14 mouse cellular contexts compared by ENCODE assay signal in genomic region chr2:163195834-163196145, GRCm38 (mm10). TPM values are rescaled to one million over a fixed set of nuclear protein-coding genes. Genes with fewer than 3 reads are reported as not detected.
DNase-seq lines count a peak whose midpoint lies in the region; ATAC-seq lines count a peak whose summit lies in the region.
"Had no signal": no experiment of that assay in that cellular context is flagged by ENCODE, and none has a peak within 500 bp of the region (broad histone marks: within the 10 kb centered on the region; RNA-seq: fewer than 3 reads in every experiment).

No protein-coding gene starts in this region.

- H3K4me3 ChIP-seq in embryonic facial prominence, embryonic 14.5 days (ENCODE audit: low read depth, low read length), result no peak overlapping the region
- H3K4me3 ChIP-seq in hindbrain, embryonic 16.5 days (ENCODE audit: low read length), result no peak overlapping the region
- no peak overlapping the region for H3K4me3 ChIP-seq in midbrain, embryonic 15.5 days
- H3K4me3 ChIP-seq: limb, embryonic 13.5 days had no signal

- DNase-seq in embryo, embryonic 10 days (ENCODE audit: low spot score), result peak; percentile 80
- DNase-seq in embryo, embryonic 9.5 days (ENCODE audit: extremely low spot score), result no peak
- peak; percentile 67 for DNase-seq in embryonic facial prominence, embryonic 14.5 days (ENCODE audit: low spot score)
- no peak for DNase-seq in right cerebral cortex, adult 2 months (ENCODE audit: low spot score in 2 of 2)
- no peak for DNase-seq in adrenal gland, postnatal 14 days
- no peak for DNase-seq in layer of hippocampus, adult 11-12 months (ENCODE audit: low spot score)
- DNase-seq: cerebellum, postnatal 36 days; lung, postnatal 14 days; right cerebral cortex, postnatal 4 days had no signal

- H3K36me3 ChIP-seq in embryonic facial prominence, embryonic 14.5 days (ENCODE audit: control insufficient read depth, insufficient read depth, low read length), result no peaks in the 10 kb centered on the region
- H3K36me3 ChIP-seq in hindbrain, embryonic 16.5 days (ENCODE audit: control insufficient read depth, insufficient read depth, low read length), result no peaks in the 10 kb centered on the region
- no peaks in the 10 kb centered on the region for H3K36me3 ChIP-seq in midbrain, embryonic 15.5 days (replicated peaks)
- H3K36me3 ChIP-seq: limb, embryonic 13.5 days had no signal

- H3K9me3 ChIP-seq in embryonic facial prominence, embryonic 14.5 days (ENCODE audit: control insufficient read depth, low read length), result no peaks in the 10 kb centered on the region
- no peaks in the 10 kb centered on the region for H3K9me3 ChIP-seq in hindbrain, embryonic 16.5 days (ENCODE audit: control insufficient read depth, low read length)
- no peaks in the 10 kb centered on the region for H3K9me3 ChIP-seq in midbrain, embryonic 15.5 days
- H3K9me3 ChIP-seq: limb, embryonic 13.5 days had no signal

- H3K4me1 ChIP-seq in embryonic facial prominence, embryonic 14.5 days (ENCODE audit: control insufficient read depth, insufficient read depth, low read length), result peaks cover 14% of the 10 kb centered on the region; the same call in 1 of the 2 replicates
- no peaks in the 10 kb centered on the region for H3K4me1 ChIP-seq in hindbrain, embryonic 16.5 days (ENCODE audit: control insufficient read depth, insufficient read depth, low read depth, low read length)
- peaks cover 23% of the 10 kb centered on the region for H3K4me1 ChIP-seq in midbrain, embryonic 15.5 days

- H3K27me3 ChIP-seq in embryonic facial prominence, embryonic 14.5 days (replicated peaks; ENCODE audit: control insufficient read depth, insufficient read depth, low read length), result no peaks in the 10 kb centered on the region
- H3K27me3 ChIP-seq in hindbrain, embryonic 16.5 days (replicated peaks; ENCODE audit: control insufficient read depth, insufficient read depth, low read length), result no peaks in the 10 kb centered on the region
- H3K27me3 ChIP-seq in midbrain, embryonic 15.5 days (replicated peaks), result no peaks in the 10 kb centered on the region

- no peak overlapping the region for H3K9ac ChIP-seq in embryonic facial prominence, embryonic 14.5 days (ENCODE audit: low read depth, low read length)
- no peak overlapping the region for H3K9ac ChIP-seq in hindbrain, embryonic 16.5 days (ENCODE audit: low read depth, low read length)
- H3K9ac ChIP-seq in midbrain, embryonic 15.5 days, result no peak overlapping the region
- H3K9ac ChIP-seq: limb, embryonic 13.5 days had no signal

- ATAC-seq in embryonic facial prominence, embryonic 14.5 days (ENCODE audit: low read depth), result peak; percentile 87; the same call in 1 of the 2 replicates
- peak; percentile 82 for ATAC-seq in hindbrain, embryonic 16.5 days
- ATAC-seq in midbrain, embryonic 15.5 days (replicated peaks), result 0 out of 2 replicates have a peak, but pooled peaks have one; percentile 62

- no peak overlapping the region for H3K4me2 ChIP-seq in embryonic facial prominence, embryonic 14.5 days (ENCODE audit: low read depth, low read length)
- H3K4me2 ChIP-seq in hindbrain, embryonic 16.5 days (ENCODE audit: low read length), result no peak overlapping the region
- H3K4me2 ChIP-seq in midbrain, embryonic 15.5 days, result no peak overlapping the region
- H3K4me2 ChIP-seq: heart, embryonic 11.5 days; limb, embryonic 13.5 days had no signal

- WGBS in embryonic facial prominence, embryonic 14.5 days, result 25% methylated on average over 6 of the region's 6 CpGs
- 18% methylated on average over 6 of the region's 6 CpGs for WGBS in hindbrain, embryonic 16.5 days
- whole genome bisulfite sequencing in midbrain, embryonic 15.5 days, result 4% methylated on average over 6 of the region's 6 CpGs

- H3K27ac ChIP-seq in embryonic facial prominence, embryonic 14.5 days (replicated peaks; ENCODE audit: low read depth, low read length), result no peak overlapping the region; the same call in 1 of the 2 replicates
- H3K27ac ChIP-seq in hindbrain, embryonic 16.5 days (ENCODE audit: low read depth, low read length), result no peak overlapping the region
- H3K27ac ChIP-seq in midbrain, embryonic 15.5 days, result peak overlapping the region; percentile 35; the same call in 1 of the 2 replicates
- H3K27ac ChIP-seq: limb, embryonic 13.5 days; stomach, postnatal 0 days had no signal

RNA-seq across cellular contexts. Expression of gene Tox2, which starts 7.1 kb away (rescaled TPM):
- 4.2 and 5.1 TPM in 2 replicates for polyA plus RNA-seq in embryonic facial prominence, embryonic 14.5 days (2014; fragmentation: Nextera tagmentation; extraction: Ambion mirVana)
- polyA plus RNA-seq in hindbrain, embryonic 16.5 days (2015; fragmentation: Nextera tagmentation; extraction: Ambion mirVana), result 23.0 and 33.7 TPM in 2 replicates
- polyA plus RNA-seq in midbrain, embryonic 15.5 days (2015; fragmentation: Nextera tagmentation; extraction: Ambion mirVana), result 47.4 and 55.1 TPM in 2 replicates
- 5.0 and 9.4 TPM in 2 replicates for total RNA-seq in adrenal gland, postnatal 14 days (2021)

Comparison
In these comparisons a context has a peak if more than half of its experiments do, and no peak if none do; other contexts are left out.
1. DNase-seq: peak in embryo, embryonic 10 days (single experiment) and embryonic facial prominence, embryonic 14.5 days (single experiment); none in embryo, embryonic 9.5 days (single experiment), right cerebral cortex, adult 2 months (0 of 2), adrenal gland, postnatal 14 days (single experiment) and layer of hippocampus, adult 11-12 months (single experiment).
2. Peak in every context shown above with its lines, with median percentiles within 50 percentile points of each other: ATAC-seq.